Mouse (Mus musculus): ENCODE data around the gene Psma6.

GRCm38 (mm10) chr12:55445583-55445982, 61.6 kb downstream of the Psma6 start:
- TF ChIP-seq POLR2A (IDR thresholded peaks at IDR 0.05; ENCODE audit: insufficient read length, low read depth) (no peak), TCF12 (IDR thresholded peaks at IDR 0.05; ENCODE audit: insufficient read depth, poor library complexity, severe bottlenecking) (no peak), MAX (IDR thresholded peaks at IDR 0.05; ENCODE audit: low read depth) (no peak), POLR2AphosphoS2 (IDR thresholded peaks at IDR 0.05; ENCODE audit: insufficient read length, low read depth) (no peak)

Measured in myocyte (in vitro differentiated cells).